Mouse (Mus musculus) midbrain, embryonic 15.5 days (tissue): ENCODE measurements around the gene Nfia. TPM values are rescaled to one million over a fixed set of nuclear protein-coding genes. Genes with fewer than 3 reads are reported as not detected.
A peak's percentile ranks its signal among the peaks of the same experiment; 100 is the strongest.

Source experiments
- ATAC-seq: fragments of 200-750 bp; cut with Nextera tagmentation; replicated peaks from 2 replicates; pipeline ENCODE4 v1.8.0; 2017; ENCODE audit warnings: moderate TSS enrichment
- H3K27ac ChIP-seq: fragments of 300-500 bp; sonication (generic); 2 replicates; pipeline ENCODE4 v1.5.1; 2015; ENCODE audit warnings: mild to moderate bottlenecking, inconsistent platforms
- H3K27me3 ChIP-seq: fragments of 300-500 bp; sonication (generic); replicated peaks from 2 replicates; pipeline ENCODE4 v1.6.1; 2015; ENCODE audit warnings: inconsistent platforms
- H3K36me3 ChIP-seq: fragments of 300-500 bp; sonication (generic); replicated peaks from 2 replicates; pipeline ENCODE4 v1.6.1; 2015; ENCODE audit warnings: inconsistent platforms
- H3K4me1 ChIP-seq: fragments of 300-500 bp; sonication (generic); 2 replicates; pipeline ENCODE4 v1.6.1; 2015; ENCODE audit warnings: inconsistent platforms
- H3K4me2 ChIP-seq: fragments of 300-500 bp; sonication (generic); 2 replicates; pipeline ENCODE4 v1.6.1; 2015; ENCODE audit warnings: inconsistent platforms, mild to moderate bottlenecking, moderate library complexity
- H3K4me3 ChIP-seq: fragments of 300-500 bp; sonication (generic); 2 replicates; pipeline ENCODE4 v1.5.1; 2015; ENCODE audit warnings: mild to moderate bottlenecking, inconsistent platforms
- H3K9ac ChIP-seq: fragments of 300-500 bp; sonication (generic); 2 replicates; pipeline ENCODE4 v1.6.1; 2015; ENCODE audit warnings: mild to moderate bottlenecking, inconsistent platforms
- H3K9me3 ChIP-seq: fragments of 300-500 bp; sonication (generic); 2 replicates; pipeline ENCODE4 v1.6.1; 2016; ENCODE audit warnings: inconsistent platforms
- WGBS: fragments of 180-500 bp; shearing (Covaris S2); methylation state at CpG from one replicate; pipeline ENCODE4 v1.1.7; 2015; ENCODE audit warnings: mixed read lengths; 5-methylcytosine and 5-hydroxymethylcytosine counted together
- polyA plus RNA-seq: library from polyadenylated mRNA; unstranded; fragments of >200 nt; fragmentation: Nextera tagmentation; extraction: Ambion mirVana; gene quantifications from 2 replicates; pipeline ENCODE4 v1.2.1, GENCODE M21; 2015

Gene Nfia
- polyA plus RNA-seq, 1 experiment from 2014 or later = 26.5 TPM

DNA sequence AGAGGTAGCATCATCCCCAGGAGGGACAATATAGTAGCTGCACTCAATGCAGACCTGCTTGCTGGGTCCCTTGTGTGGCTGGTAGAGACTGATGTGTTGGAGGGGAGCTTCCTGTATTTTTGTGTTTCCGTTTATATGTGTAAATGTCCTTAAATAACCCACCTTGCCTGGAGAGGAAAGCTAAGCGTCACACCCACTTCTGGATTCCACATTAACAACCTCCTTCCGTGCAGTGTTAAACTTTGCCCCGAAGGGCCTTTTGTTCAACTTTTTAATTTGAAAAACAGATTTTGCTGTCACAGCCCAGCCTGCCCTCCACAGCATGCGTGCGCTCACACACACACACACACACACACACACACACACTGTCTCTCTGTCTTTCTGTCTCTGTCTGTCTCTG is 333.4 kb downstream of the Nfia start:
- peaks cover 2% of the 10 kb centered on the region; the same call in 1 of the 2 replicates for H3K27me3 ChIP-seq
- ATAC-seq = no peak
- 0 out of 2 replicates have a peak overlapping the region, but pooled peaks have one; percentile 39 for H3K27ac ChIP-seq
- H3K4me2 ChIP-seq = 0 out of 2 replicates have a peak overlapping the region, but pooled peaks have one; percentile 30
- H3K4me3 ChIP-seq = no peak overlapping the region
- peaks cover 73% of the 10 kb centered on the region for H3K4me1 ChIP-seq
- H3K9me3 ChIP-seq = no peaks in the 10 kb centered on the region
- 40% methylated on average over 6 of the region's 6 CpGs for WGBS
- no peaks in the 10 kb centered on the region for H3K36me3 ChIP-seq
- H3K9ac ChIP-seq = no peak overlapping the region

DNA sequence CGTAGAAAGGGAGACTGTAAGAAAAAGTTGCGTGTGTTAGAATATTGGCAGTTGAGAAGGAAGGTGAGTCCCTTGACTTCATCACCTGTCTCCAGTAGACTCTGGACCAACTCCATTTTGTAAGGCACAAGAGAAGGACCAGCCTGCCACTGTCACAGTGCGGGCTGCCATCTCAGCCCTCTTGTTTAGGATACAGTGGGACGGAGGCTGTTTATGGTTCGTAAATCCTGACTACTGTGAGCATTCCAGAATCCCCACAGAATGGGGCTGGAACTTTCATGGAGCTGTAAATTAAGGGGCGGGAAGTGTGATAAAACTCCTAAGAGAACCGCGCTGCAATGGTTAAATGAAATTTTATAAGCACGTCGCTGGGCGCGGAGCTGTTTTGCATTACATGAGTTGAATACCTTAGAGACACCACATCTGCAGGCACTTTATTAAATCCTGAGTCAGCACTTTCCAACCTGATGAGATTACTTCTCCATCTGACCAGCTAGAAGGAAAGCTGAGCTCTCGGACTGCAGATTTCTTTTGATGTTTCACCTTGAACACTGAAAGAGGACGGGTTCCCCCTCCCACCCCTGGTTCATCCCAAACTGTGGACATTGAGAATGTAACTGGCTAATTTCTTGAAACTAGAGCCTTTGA is 334.0 kb downstream of the Nfia start:
- WGBS = 24% methylated on average over 14 of the region's 14 CpGs
- no peaks in the 10 kb centered on the region for H3K9me3 ChIP-seq
- no peak overlapping the region for H3K9ac ChIP-seq
- no peak for ATAC-seq
- H3K4me3 ChIP-seq = no peak overlapping the region
- no peaks in the 10 kb centered on the region; the same call in 1 of the 2 replicates for H3K27me3 ChIP-seq
- H3K27ac ChIP-seq = peak overlapping the region; percentile 39; the same call in 1 of the 2 replicates
- peaks cover 67% of the 10 kb centered on the region for H3K4me1 ChIP-seq
- H3K36me3 ChIP-seq = no peaks in the 10 kb centered on the region
- peak overlapping the region; percentile 30 for H3K4me2 ChIP-seq

DNA sequence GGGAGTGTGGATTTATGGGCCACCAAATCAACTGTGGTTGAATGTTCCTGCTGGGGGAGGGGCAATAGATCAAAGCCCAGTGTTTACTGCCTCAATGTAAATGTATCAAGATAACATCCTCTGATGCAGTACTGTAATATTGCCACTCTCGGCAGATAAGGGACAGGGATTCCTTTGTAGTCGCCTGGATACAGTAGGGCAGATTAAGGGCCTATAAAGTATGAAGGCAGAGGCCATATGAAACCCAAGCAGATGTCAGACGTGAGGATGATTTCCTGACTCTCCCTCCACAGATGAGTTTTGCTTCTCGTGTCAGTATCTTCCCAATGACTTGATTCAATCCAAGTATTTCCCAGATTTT is 334.5 kb downstream of the Nfia start:
- 16% methylated on average over 4 of the region's 4 CpGs for WGBS
- Histone ChIP-seq H3K9me3 (no peaks in the 10 kb centered on the region), H3K4me1 (peaks cover 62% of the 10 kb centered on the region), H3K27me3 (no peaks in the 10 kb centered on the region; the same call in 1 of the 2 replicates), H3K27ac (peak overlapping the region; percentile 39; the same call in 1 of the 2 replicates), H3K36me3 (no peaks in the 10 kb centered on the region), H3K4me3 (no peak overlapping the region), H3K4me2 (peak overlapping the region; percentile 30; the same call in 1 of the 2 replicates), H3K9ac (no peak overlapping the region)
- ATAC-seq = no peak

DNA sequence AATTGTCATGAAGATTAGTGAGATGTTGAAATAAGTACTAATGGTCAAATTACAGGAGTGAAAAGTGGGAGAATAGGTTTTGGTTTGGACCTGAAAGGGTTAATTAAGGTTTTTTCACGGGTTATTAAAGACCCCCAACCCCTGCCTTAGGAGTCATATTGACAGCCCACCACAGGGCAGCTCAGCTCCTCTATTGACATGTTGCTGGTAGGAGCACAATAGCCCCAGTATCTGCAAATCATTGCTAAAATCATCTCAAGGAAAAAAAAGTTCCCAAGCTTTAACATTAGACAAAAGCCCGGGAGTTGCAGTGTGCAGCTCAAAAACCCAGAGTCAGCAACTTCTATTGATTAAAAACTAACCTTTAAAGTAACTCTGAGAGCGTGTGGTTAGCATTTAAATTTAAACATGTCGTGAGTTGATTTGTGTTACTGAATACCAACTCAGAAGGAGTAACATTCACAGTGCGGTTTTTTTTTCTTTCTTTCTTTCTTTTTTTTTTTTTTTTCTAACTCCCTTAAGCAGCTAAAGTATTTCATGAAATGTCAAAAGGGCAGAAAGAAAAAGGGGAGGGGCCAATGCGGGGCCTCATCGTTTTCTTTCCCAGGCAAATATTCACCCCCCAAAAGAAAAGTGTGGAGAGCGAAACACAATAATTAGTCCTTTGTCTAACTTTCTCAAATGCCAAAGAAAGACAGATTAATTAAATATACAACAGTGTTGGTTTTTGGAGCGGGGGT is 335.6 kb downstream of the Nfia start:
- Histone ChIP-seq H3K36me3 (no peaks in the 10 kb centered on the region), H3K4me2 (peak overlapping the region; percentile 20), H3K4me1 (peaks cover 54% of the 10 kb centered on the region), H3K27ac (peak overlapping the region; percentile 71), H3K9me3 (no peaks in the 10 kb centered on the region), H3K4me3 (no peak overlapping the region), H3K9ac (no peak overlapping the region), H3K27me3 (no peaks in the 10 kb centered on the region; the same call in 1 of the 2 replicates)
- no peak for ATAC-seq
- WGBS = 5% methylated on average over 9 of the region's 9 CpGs

DNA sequence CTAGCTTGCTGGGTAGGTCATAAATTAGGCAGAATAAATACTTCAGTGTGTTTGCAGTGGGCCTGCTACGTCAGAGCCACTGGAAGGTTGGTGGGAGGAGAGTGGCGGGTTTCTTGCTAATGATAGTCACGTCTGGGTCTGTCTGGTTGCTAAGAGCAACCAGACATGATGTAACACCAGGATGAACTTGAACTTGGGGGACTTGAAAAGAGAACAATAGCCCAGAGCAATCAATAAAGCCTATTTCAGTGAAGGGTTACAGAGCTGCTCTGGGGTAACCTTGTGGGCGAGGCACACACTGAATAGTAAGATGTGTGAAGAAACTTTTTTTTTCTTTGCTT is 336.1 kb downstream of the Nfia start:
- no peak overlapping the region for H3K9ac ChIP-seq
- 3% methylated on average over 4 of the region's 4 CpGs for WGBS
- H3K27me3 ChIP-seq = no peaks in the 10 kb centered on the region; the same call in 1 of the 2 replicates
- H3K27ac ChIP-seq = peak overlapping the region; percentile 71
- H3K9me3 ChIP-seq = no peaks in the 10 kb centered on the region
- no peaks in the 10 kb centered on the region for H3K36me3 ChIP-seq
- ATAC-seq = peak; percentile 88
- no peak overlapping the region for H3K4me3 ChIP-seq
- peak overlapping the region; percentile 20 for H3K4me2 ChIP-seq
- peaks cover 48% of the 10 kb centered on the region for H3K4me1 ChIP-seq

DNA sequence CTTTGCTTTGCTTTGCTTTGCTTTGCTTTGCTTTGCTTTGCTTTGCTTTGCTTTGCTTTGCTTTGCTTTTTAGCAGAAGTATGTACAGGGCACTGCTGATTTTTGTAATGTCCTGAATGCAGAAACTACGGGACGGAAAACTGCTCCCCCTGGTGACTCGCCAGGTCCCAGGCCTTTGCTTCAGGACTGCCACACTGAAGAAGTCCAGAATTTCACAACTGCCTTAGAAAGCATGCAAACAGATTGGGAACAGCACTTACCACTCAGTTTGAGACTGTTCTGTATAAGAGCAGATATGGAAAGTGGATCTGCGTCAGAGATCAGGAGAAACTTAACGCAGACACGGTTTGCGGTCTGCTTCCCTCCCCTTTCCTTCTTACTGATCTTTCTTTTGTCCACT is 336.5 kb downstream of the Nfia start:
- no peaks in the 10 kb centered on the region for H3K36me3 ChIP-seq
- peak overlapping the region; percentile 71 for H3K27ac ChIP-seq
- no peak overlapping the region for H3K9ac ChIP-seq
- no peaks in the 10 kb centered on the region; the same call in 1 of the 2 replicates for H3K27me3 ChIP-seq
- 2% methylated on average over 7 of the region's 7 CpGs for WGBS
- no peaks in the 10 kb centered on the region for H3K9me3 ChIP-seq
- no peak overlapping the region for H3K4me2 ChIP-seq
- peak; percentile 68 for ATAC-seq
- no peak overlapping the region for H3K4me3 ChIP-seq
- peaks cover 44% of the 10 kb centered on the region for H3K4me1 ChIP-seq

DNA sequence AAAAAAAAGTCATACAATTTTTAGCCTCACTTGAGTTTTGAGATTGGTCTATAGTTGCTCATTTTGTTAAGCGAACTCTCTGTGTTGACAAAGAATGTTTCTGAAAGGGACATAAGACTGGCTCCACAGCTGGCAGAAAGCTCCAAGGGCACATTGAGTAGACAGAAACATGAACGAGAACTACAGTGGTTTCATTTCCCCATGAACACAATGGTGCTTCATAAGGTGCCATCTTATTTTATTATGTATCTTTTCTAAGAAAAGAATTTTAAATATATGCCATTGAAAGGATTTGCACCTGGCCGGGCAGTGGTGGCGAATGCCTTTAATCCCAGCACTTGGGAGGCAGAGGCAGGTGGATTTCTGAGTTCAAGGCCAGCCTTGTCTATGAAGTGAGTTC is 337.4 kb downstream of the Nfia start:
- Histone ChIP-seq H3K9me3 (no peaks in the 10 kb centered on the region), H3K4me3 (no peak overlapping the region), H3K27me3 (no peaks in the 10 kb centered on the region; the same call in 1 of the 2 replicates), H3K36me3 (no peaks in the 10 kb centered on the region), H3K27ac (peak overlapping the region; percentile 71), H3K4me2 (no peak overlapping the region), H3K4me1 (peaks cover 41% of the 10 kb centered on the region), H3K9ac (no peak overlapping the region)
- 74% methylated on average over 4 of the region's 4 CpGs for WGBS
- no peak for ATAC-seq

DNA sequence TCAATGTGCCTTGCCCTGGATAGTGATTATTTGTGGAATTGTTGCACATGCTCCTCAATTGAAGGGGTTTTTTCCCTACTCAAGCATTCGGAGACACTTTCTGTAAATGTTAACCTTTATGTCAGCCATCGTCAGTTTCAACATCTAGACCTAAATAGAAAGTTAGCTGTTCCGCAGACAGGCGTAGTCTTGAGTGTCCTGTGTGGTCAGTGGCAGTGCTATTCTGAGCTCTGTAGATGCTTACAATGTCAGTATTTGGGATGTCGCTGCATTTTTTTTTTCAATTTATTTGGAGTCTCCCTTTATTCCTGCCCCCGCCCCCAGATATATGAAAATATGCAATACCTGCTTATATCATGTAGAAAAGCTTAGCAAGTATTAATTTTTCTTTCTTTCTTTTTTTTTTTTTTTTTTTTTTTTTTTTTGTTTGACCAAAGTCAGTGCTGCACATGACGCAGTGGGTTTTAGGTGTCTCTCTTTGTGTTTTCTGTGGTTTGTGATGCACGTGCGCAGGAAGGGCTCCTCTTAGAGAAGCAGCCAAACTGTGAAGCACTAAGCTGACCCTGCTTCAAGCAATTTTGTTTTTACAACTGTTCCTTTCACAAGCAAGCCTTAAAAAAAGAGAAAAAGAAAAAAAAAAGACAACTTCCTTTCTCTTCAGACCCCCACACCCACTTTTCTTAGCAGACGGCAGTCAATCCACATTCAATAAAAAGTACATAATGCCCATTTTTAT is 340.9 kb downstream of the Nfia start:
- ATAC-seq = no peak
- Histone ChIP-seq H3K4me2 (no peak overlapping the region), H3K9ac (no peak overlapping the region), H3K27ac (no peak overlapping the region), H3K36me3 (no peaks in the 10 kb centered on the region), H3K4me1 (peaks cover 10% of the 10 kb centered on the region), H3K9me3 (no peaks in the 10 kb centered on the region), H3K27me3 (no peaks in the 10 kb centered on the region), H3K4me3 (no peak overlapping the region)
- 79% methylated on average over 10 of the region's 10 CpGs for WGBS

DNA sequence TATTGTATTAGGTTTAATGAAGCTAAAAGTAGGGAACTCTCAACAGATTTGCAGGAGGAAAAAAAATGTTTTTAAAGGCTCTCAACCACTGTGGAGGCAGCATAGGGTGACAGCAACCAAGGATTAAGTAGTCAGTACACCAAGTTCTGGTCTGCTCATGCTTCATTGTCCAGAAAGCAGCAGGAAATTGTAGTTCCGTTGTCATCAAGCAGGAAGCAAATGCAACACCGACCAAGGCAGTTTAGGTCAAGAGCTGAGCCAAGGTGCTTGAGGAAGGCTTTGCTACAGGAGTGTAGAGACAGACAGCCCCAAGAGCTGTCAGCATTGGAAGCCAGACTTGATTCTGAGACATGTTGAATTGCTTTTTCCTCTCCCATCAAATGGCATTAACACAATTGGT is 342.4 kb downstream of the Nfia start:
- Histone ChIP-seq H3K27ac (no peak overlapping the region), H3K36me3 (no peaks in the 10 kb centered on the region), H3K9me3 (no peaks in the 10 kb centered on the region), H3K9ac (no peak overlapping the region), H3K4me1 (no peaks in the 10 kb centered on the region), H3K4me3 (no peak overlapping the region), H3K27me3 (no peaks in the 10 kb centered on the region), H3K4me2 (no peak overlapping the region)
- 69% methylated on average over 2 of the region's 2 CpGs for WGBS
- no peak for ATAC-seq

DNA sequence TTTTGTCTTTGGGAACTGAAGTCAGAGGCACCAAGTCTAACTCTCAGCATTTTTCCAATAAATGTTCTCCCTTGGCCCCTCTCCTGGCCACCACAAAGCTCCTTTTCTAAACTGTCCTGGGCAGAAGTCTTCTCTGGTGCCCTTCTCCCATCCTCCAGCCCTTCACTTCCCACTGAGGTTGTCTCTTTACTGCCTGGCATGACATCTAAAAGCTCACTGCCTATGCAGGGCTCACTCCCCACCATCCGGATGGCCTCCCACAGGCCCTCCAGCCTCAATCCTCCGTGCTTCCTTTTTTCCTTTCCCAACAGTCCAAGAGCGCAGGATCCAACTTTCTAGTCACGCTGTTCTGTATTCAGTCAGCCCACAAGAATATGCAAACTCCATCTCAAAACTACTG is 342.9 kb downstream of the Nfia start:
- no peak for ATAC-seq
- 81% methylated on average over 4 of the region's 4 CpGs for WGBS
- Histone ChIP-seq H3K27me3 (no peaks in the 10 kb centered on the region), H3K9ac (no peak overlapping the region), H3K4me2 (no peak overlapping the region), H3K36me3 (no peaks in the 10 kb centered on the region), H3K4me3 (no peak overlapping the region), H3K4me1 (no peaks in the 10 kb centered on the region), H3K9me3 (no peaks in the 10 kb centered on the region), H3K27ac (no peak overlapping the region)

DNA sequence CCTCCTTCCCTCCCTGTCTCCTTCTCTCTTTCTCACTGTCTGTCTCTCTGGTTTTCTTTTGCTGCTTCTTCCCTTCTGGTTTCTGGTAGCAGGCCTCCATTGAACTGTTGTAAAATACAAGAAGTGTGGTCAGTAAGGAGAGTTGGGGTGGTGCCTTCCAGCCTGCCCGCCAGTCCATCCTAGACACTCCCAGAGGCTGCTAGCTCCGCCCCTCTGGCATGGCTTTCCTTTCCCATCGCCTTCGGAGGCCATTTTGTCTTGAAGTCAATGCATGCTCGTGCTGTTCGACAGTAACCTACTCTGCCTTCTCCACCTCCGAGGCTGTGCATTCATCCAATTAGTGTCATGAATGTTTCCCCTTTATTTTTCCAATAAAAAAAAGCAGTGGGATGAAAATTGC is 343.5 kb downstream of the Nfia start:
- Histone ChIP-seq H3K36me3 (no peaks in the 10 kb centered on the region), H3K4me2 (no peak overlapping the region), H3K9me3 (no peaks in the 10 kb centered on the region), H3K27ac (no peak overlapping the region), H3K4me1 (no peaks in the 10 kb centered on the region), H3K27me3 (no peaks in the 10 kb centered on the region), H3K9ac (no peak overlapping the region), H3K4me3 (no peak overlapping the region)
- 88% methylated on average over 7 of the region's 7 CpGs for WGBS
- ATAC-seq = no peak

DNA sequence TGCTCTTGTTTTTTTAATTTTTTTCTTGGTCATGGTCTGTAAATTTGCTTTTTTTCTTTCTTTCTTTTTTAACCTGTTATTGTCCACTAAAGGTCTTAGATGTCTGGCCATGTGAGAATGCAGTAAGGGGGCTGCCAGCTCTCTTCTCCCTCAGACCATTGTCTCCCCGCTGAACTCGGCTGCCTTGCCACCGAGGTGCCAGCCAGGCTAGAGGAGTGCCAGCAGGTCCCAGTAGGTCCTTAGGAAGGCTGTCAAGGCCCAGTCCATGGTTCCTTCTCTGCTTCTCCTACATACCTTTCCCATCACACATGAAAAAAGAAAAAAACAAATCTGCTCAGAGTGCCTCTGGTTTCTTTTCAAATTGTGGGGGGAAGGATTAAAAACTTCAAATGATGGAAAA is 345.6 kb downstream of the Nfia start:
- WGBS = 50% methylated on average over 3 of the region's 3 CpGs
- ATAC-seq = no peak
- no peak overlapping the region for H3K4me2 ChIP-seq
- no peak overlapping the region for H3K9ac ChIP-seq
- no peaks in the 10 kb centered on the region for H3K27me3 ChIP-seq
- no peak overlapping the region for H3K27ac ChIP-seq
- H3K9me3 ChIP-seq = no peaks in the 10 kb centered on the region
- H3K4me1 ChIP-seq = no peaks in the 10 kb centered on the region
- H3K36me3 ChIP-seq = no peaks in the 10 kb centered on the region
- no peak overlapping the region for H3K4me3 ChIP-seq
